Mouse (Mus musculus) thymus, postnatal 4 days (tissue): ENCODE results near the gene Nol10.
"Not testable (repeated sequence)": the region's sequence is repeated elsewhere in the genome, so short reads cannot be mapped to it uniquely, and the experiment has no call there.

Source experiments
- DNase-seq: peaks from one replicate; pipeline ENCODE4 v3.0.0; 2021

The Nol10 gene

DNA sequence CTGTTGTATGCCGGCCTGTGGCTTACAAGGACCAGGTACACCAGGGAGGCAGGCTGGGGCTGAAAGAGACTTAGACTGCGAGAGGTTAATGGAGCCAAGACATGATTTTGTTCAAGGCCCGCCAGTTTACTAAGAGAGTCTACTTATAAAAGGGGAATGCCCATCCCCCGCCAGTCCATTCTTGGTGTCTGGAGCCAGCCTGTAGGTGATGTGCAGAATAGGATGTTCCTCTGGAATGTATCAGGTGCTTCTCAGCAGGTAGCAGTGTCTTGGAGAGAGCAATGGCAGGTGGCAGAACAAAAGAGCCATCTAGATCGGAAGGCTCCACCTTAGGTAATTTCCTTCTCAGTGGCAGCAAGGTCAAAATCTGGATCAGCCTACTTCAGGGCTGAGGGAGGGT lies 116.3 kb downstream of the Nol10 start:
- not testable (repeated sequence) for DNase-seq

DNA sequence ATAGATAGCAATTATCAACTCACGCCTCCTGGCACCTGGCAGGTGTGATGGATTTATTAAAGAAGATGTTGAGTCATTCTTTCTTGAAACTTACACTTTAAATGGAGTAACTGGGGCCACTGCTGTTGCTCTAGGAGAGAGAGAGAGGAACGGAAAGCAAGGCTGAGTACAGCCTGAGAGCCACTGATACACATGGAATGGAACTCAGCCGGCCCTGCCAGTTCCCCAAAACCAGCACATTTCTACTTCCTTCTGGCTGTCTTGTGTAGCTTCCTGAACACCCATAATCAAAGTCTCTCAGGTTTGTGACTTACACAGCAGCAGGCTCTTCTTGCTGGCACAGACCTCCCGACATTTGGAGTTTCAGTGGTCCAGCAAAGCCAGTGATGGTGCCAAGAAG lies 118.5 kb downstream of the Nol10 start:
- DNase-seq = no peak

DNA sequence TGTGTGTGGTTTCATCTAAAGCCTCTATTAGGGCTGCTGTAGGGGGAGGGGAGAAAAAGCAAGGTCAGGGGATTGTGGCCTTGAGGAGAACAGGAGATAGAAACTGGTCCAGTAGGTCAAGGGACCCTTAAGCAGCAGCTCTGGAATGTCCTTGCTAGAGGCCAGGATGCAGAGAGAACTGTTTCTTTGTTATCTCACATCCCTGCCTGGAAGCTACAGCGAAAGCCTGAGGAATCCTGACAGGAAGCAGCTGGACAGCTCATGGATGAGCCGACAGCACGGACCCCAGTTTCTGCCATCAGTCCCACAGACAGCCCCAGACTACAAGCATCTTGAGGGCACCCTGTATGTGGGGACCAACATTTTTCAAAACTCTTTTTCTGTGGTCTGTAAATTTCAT lies 120.1 kb downstream of the Nol10 start:
- no peak for DNase-seq

DNA sequence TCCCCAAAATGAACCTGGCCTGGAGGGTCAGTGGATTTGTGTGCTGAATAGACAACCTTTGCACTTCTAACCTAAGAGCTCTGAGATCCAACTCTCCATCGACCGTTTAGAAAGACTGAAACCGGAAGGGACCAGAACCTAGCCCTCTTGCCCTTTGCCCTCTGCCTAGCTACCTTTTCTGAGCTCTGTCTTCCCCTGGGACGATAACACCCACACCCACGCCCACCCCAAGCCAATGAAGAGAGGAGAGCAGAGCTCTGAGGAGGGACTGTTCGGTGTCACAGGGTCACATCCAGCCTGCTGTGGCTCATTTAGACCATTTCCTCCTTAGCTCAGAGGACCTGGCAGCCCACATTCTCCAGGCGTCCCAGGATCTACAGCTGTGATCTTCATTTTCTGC lies 121.6 kb downstream of the Nol10 start:
- no peak for DNase-seq

DNA sequence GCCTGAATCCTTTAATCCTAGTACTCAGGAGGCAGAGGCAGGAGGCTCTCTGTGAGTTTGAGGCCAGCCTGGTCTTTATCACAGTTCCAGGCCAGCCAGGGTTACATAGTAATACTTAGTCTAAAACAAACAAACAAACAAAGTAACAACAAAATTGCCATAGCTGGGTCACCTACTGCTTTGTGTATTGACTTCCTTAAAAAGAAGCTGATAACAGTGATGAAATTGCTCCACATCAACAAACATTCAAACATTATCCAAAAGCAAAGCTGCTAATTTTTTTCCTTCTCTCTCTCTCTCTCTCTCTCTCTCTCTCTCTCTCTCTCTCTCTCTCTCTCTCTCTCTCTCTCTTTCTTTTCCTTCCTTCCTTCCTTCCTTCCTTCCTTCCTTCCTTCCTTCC lies 122.3 kb downstream of the Nol10 start:
- DNase-seq = not testable (repeated sequence)

DNA sequence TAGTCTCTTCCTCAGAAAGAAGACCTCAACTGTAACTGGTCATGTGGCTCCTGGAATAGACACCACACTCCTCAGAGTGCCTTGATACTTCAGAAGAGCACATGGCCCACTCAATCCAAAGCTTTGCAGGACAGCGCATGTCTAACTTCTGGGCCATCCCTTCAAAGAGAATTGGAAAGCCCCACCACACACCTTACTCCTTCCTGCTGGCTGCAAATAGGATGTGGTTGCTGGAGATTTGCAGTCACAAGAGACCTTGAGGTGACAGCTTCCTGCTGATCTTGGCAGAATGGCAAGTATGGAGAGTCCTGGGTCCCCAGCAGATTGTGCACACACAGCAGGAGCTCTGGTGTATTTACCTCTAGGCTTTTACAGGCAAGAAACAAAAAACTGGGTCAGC lies 123.1 kb downstream of the Nol10 start:
- peak; percentile 32 for DNase-seq

DNA sequence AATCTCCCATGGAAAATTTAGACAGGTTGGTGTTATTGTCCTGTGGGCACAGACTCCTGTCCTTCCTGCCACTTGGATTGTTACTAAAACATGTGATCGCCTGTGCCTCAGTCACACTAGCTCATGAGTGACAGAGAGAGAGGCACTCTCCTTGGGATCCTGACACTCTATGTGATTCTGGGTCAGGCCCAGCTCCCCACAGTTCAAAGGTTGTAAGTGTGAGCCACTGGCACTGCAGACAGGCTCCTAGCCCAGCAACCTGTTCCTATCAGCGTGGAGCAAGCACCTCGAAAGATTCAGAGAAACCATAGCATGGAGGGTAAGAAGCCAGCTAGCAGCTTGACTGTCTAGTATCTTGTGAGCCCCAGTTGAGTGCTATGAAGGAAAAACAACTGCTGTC lies 124.9 kb downstream of the Nol10 start:
- no peak for DNase-seq

DNA sequence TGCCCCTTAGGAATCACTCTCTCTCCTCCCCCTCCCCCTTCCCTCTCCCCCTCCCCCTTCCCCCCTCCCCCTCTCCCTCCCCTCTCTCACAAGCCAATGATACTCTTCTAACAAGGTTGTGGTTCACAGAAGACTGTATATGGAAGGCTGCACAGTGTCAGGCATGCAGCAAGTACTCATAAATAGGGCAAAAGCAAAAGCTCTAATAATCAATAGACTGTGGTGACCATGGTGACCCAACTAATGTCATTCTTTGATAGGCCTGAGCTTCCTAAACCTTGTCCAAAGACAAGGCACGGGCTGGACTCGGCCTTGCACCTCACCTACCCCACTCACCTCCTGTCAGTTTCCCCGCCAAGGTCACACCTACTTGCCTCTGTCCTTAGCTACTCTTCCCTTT lies 125.6 kb downstream of the Nol10 start:
- no peak for DNase-seq

DNA sequence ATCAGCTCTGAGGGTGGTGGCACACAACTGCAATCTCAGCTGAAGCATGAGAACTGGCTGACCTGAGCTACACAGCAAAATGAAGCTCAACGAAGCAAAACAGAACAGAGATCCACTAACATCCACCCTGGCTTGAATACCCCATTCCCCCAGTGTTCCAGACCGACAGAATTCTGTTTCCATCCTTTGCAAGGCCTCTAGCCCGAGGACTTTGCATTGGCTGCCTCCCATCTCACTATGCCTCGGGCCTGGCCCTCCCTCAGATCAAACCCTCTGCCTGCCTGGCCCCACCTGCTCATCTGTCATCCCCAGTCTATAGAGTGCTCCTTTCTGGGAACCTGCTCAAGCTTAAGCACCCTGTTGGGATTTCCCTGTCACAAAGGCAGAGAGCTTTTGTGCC lies 126.4 kb downstream of the Nol10 start:
- DNase-seq = no peak

DNA sequence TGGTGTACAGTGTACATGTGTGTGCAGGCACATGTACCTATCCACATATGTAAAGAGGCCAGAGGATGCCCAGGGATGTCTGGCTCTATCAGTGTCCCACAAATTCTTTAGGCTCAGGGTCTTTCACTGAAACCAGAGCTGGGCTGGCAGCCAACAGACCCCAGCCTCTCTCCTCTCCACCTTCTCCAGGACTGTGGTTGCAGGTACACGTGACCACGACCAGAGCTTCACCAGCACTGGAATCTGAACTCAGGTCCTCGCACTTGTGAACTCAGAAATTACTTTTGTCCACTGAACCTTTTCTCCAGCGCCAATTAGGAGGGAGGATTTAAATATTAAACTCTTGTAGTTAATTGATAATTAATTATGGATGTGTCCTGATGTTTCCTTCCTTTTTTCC lies 126.9 kb downstream of the Nol10 start:
- no peak for DNase-seq

DNA sequence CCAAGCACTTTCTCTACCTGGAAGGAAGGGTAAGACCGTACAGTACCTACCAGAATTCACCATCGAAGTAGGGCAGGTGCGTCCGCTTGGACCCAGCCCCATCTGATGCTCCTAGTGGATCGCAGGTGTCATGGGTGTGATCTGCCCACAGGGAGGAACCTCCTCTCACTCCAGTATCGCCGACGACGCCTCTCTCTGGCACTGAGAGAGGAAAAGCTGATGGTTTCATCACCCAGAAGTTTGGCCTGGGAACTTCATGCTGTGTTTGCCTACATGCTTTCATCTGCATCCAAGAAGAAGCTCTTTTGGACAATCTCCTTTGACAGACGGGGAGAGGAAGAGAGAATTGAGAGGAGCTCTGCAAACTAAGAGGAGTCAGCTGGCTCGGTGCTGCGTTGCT lies 129.9 kb downstream of the Nol10 start:
- no peak for DNase-seq

DNA sequence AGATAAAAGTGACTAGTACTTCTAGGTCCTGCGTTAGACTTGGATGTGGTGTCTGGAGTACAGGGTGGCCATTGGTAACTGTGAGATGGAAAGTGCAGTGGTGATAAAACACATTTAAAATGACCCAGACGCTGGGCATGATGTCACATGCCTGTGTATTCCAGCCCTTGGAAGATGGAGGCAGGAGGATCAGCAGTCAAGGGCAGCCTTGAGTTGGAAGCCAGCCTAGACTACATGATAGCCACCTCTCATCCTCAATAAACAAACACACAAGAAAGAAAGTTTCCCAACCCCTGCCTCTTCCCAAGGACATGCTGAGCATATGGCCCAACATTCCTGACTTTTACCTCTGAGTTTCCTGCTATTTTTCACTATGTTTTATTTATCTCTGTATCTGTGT lies 130.6 kb downstream of the Nol10 start:
- DNase-seq = no peak
